Mouse (Mus musculus): ENCODE data around the gene Ssxb6.
"Not testable (repeated sequence)": the region's sequence is repeated elsewhere in the genome, so short reads cannot be mapped to it uniquely, and the experiment has no call there.

DNA sequence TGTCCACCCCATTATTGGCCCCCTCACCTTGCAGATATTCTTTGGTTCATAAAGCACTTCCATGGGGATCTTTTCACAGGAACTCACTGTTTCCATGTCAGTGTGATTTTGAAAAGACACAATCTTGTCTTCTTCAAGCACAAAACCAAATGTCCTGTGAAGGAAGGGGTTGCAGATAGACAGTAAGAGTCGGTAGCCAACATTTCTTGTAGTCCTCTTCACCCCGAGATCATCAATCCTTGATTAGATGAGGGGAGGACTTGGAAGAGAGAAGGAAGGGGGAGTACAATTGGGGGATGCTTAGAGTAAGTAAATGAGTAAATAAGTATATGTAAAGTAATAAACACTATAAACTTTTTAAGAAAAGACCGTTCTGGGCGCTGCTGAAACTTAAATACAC is at the start of gene Ssxb6:
- not testable (repeated sequence) for TF ChIP-seq EP300, CTCF (IDR thresholded peaks at IDR 0.05; ENCODE audit: low read depth)
